Mouse (Mus musculus): ENCODE results near the gene Pik3r5.

DNA sequence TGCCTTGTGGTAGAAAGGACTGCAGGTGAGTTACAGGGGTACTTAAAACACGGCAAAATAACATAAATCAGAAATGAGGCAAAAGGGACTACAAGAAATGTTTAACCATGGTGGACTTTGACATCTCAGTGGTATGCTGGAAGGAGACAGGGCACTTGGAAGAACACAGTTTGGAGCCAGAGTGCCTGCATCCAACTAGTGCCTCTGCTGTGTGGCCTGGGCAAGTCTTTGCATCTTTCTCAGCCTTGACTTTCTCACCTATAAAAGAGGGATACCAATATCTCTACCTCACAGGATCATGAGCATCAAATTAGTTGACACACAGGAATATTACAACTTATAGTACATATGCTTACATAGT, 43.3 kb upstream of the Pik3r5 start:
- no peak for TF ChIP-seq GATA1 (IDR thresholded peaks at IDR 0.05; ENCODE audit: borderline replicate concordance, low read length)
- no peak for TF ChIP-seq FLI1 (IDR thresholded peaks at IDR 0.05; ENCODE audit: low read length)
